Mouse (Mus musculus) liver, postnatal 0 days (tissue): ENCODE results near the gene Cpm.

Source experiments
- CTCF ChIP-seq: sonication (generic); IDR thresholded peaks from 2 replicates; pipeline ENCODE4 v1.5.1; 2016; ENCODE audit warnings: antibody characterized with exemption, low read depth
- EP300 ChIP-seq: IDR thresholded peaks from 2 replicates; pipeline ENCODE4 v1.6.1; 2016; ENCODE audit warnings: antibody characterized with exemption, low read depth, mild to moderate bottlenecking

DNA sequence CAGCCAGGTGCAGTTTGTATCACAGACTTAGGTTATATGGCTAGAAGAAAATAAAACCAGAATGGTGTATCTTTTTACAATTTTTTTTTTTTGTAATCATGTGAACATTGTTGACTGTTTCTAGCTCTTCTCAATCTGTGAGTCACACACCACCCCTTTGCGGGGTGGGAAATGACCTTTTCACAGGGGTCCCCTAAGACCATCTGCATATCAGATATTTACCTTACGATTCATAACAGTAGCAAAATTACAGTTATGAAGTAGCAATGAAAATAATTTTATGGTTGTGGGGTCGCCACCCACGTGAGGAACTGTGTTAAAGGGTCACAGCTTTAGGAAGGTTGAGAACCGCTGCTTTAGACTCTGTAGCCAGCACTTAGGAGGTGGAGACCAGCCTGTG is 41.5 kb downstream of the Cpm start:
- no peak for TF ChIP-seq CTCF
- TF ChIP-seq EP300: no peak
